Mouse (Mus musculus) midbrain, embryonic 13.5 days (tissue): ENCODE measurements around the gene Polr3c. TPM values are rescaled to one million over a fixed set of nuclear protein-coding genes. Genes with fewer than 3 reads are reported as not detected.
"Not testable (repeated sequence)": the region's sequence is repeated elsewhere in the genome, so short reads cannot be mapped to it uniquely, and the experiment has no call there.

Experiments used
- ATAC-seq: fragments of 200-750 bp; cut with Nextera tagmentation; 2 replicates; pipeline ENCODE4 v1.8.0; 2017; ENCODE audit warnings: mild to moderate bottlenecking, moderate TSS enrichment, moderate library complexity
- H3K27ac ChIP-seq: fragments of 300-500 bp; sonication (generic); 2 replicates; pipeline ENCODE4 v1.5.1; 2015; ENCODE audit warnings: inconsistent platforms, mild to moderate bottlenecking, moderate library complexity
- H3K27me3 ChIP-seq: fragments of 300-500 bp; sonication (generic); 2 replicates; pipeline ENCODE4 v1.6.1; 2015; ENCODE audit warnings: mild to moderate bottlenecking, inconsistent platforms
- H3K36me3 ChIP-seq: fragments of 300-500 bp; sonication (generic); 2 replicates; pipeline ENCODE4 v1.6.1; 2015; ENCODE audit warnings: mild to moderate bottlenecking, inconsistent platforms
- H3K4me1 ChIP-seq: fragments of 300-500 bp; sonication (generic); replicated peaks from 2 replicates; pipeline ENCODE4 v1.6.1; 2015; ENCODE audit warnings: inconsistent platforms
- H3K4me2 ChIP-seq: fragments of 300-500 bp; sonication (generic); replicated peaks from 2 replicates; pipeline ENCODE4 v1.6.1; 2015; ENCODE audit warnings: moderate library complexity, mild to moderate bottlenecking, inconsistent platforms
- H3K4me3 ChIP-seq: fragments of 300-500 bp; sonication (generic); replicated peaks from 2 replicates; pipeline ENCODE4 v1.5.1; 2015; ENCODE audit warnings: mild to moderate bottlenecking, inconsistent platforms
- H3K9ac ChIP-seq: fragments of 300-500 bp; sonication (generic); replicated peaks from 2 replicates; pipeline ENCODE4 v1.6.1; 2015; ENCODE audit warnings: mild to moderate bottlenecking, inconsistent platforms
- H3K9me3 ChIP-seq: fragments of 300-500 bp; sonication (generic); 2 replicates; pipeline ENCODE4 v1.6.1; 2016; ENCODE audit warnings: mild to moderate bottlenecking, inconsistent platforms
- WGBS: fragments of 180-500 bp; shearing (Covaris S2); methylation state at CpG from one replicate; pipeline ENCODE4 v1.1.7; 2015; 5-methylcytosine and 5-hydroxymethylcytosine counted together
- polyA plus RNA-seq: library from polyadenylated mRNA; unstranded; fragments of >200 nt; fragmentation: Nextera tagmentation; extraction: Ambion mirVana; gene quantifications from 2 replicates; pipeline ENCODE4 v1.2.1, GENCODE M21; 2015

Gene Polr3c
- polyA plus RNA-seq = 38.4 and 38.8 TPM in 2 replicates

- H3K27ac ChIP-seq = peak within 1 kb of the TSS; percentile 81
- no peaks in the 10 kb centered on the region for H3K9me3 ChIP-seq
- peaks cover 43% of the 10 kb centered on the region for H3K4me1 ChIP-seq
- H3K9ac ChIP-seq = peak within 1 kb of the TSS; percentile 86
- peaks cover 16% of the 10 kb centered on the region for H3K36me3 ChIP-seq
- H3K4me2 ChIP-seq = peak within 1 kb of the TSS; percentile 79
- WGBS = under 1% methylated on average over 51 of the region's 52 CpGs
- peak; percentile 99 for ATAC-seq
- H3K27me3 ChIP-seq = no peaks in the 10 kb centered on the region
- H3K4me3 ChIP-seq = peak within 1 kb of the TSS; percentile 94
These were observed at the start of gene Polr3c, which contains the start of gene Rnf115 for GRCm38 (mm10) chr3:96727343-96727827. Gene Polr3c (minus strand): TSS chr3:96727628. Gene Rnf115 (plus strand): TSS chr3:96727664.

GRCm38 (mm10) chr3:96777120-96777519, 49.7 kb upstream of the Polr3c start:
- no peak overlapping the region for H3K27ac ChIP-seq
- H3K9me3 ChIP-seq = no peaks in the 10 kb centered on the region
- no peak overlapping the region for H3K9ac ChIP-seq
- H3K4me2 ChIP-seq = no peak overlapping the region
- H3K4me3 ChIP-seq = no peak overlapping the region
- H3K36me3 ChIP-seq = peaks cover 13% of the 10 kb centered on the region; the same call in 1 of the 2 replicates
- H3K27me3 ChIP-seq = no peaks in the 10 kb centered on the region
- no peak for ATAC-seq
- 86% methylated on average over 3 of the region's 3 CpGs for WGBS
- no peaks in the 10 kb centered on the region for H3K4me1 ChIP-seq

GRCm38 (mm10) chr3:96772949-96773348, 45.5 kb upstream of the Polr3c start:
- H3K27ac ChIP-seq = no peak overlapping the region
- H3K4me3 ChIP-seq = no peak overlapping the region
- H3K4me1 ChIP-seq = no peaks in the 10 kb centered on the region
- no peaks in the 10 kb centered on the region for H3K27me3 ChIP-seq
- no peak overlapping the region for H3K9ac ChIP-seq
- H3K4me2 ChIP-seq = no peak overlapping the region
- 62% methylated on average over 1 of the region's 1 CpGs for WGBS
- H3K9me3 ChIP-seq = no peaks in the 10 kb centered on the region
- ATAC-seq = no peak
- H3K36me3 ChIP-seq = peaks cover 10% of the 10 kb centered on the region; the same call in 1 of the 2 replicates

GRCm38 (mm10) chr3:96769971-96770370, 42.5 kb upstream of the Polr3c start:
- no peak overlapping the region for H3K4me3 ChIP-seq
- H3K27ac ChIP-seq = no peak overlapping the region
- H3K9ac ChIP-seq = no peak overlapping the region
- no peaks in the 10 kb centered on the region for H3K27me3 ChIP-seq
- H3K4me2 ChIP-seq = no peak overlapping the region
- H3K4me1 ChIP-seq = peaks cover 7% of the 10 kb centered on the region
- no peaks in the 10 kb centered on the region for H3K9me3 ChIP-seq
- ATAC-seq = no peak
- H3K36me3 ChIP-seq = no peaks in the 10 kb centered on the region
- WGBS = 93% methylated on average over 5 of the region's 5 CpGs

- Histone ChIP-seq H3K9ac (no peak overlapping the region), H3K4me2 (no peak overlapping the region), H3K36me3 (0 out of 2 replicates have a peak, but pooled peaks cover 6% of the 10 kb centered on the region), H3K27me3 (no peaks in the 10 kb centered on the region), H3K4me3 (no peak overlapping the region), H3K4me1 (peaks cover 7% of the 10 kb centered on the region), H3K27ac (no peak overlapping the region), H3K9me3 (no peaks in the 10 kb centered on the region)
- WGBS = 92% methylated on average over 1 of the region's 1 CpGs
- no peak for ATAC-seq
These were observed 37.1 kb upstream of the Polr3c start for GRCm38 (mm10) chr3:96764528-96764927.

GRCm38 (mm10) chr3:96759695-96760094, 32.3 kb upstream of the Polr3c start:
- ATAC-seq = no peak
- 96% methylated on average over 4 of the region's 4 CpGs for WGBS
- Histone ChIP-seq H3K9me3 (no peaks in the 10 kb centered on the region), H3K27me3 (no peaks in the 10 kb centered on the region), H3K4me3 (no peak overlapping the region), H3K36me3 (0 out of 2 replicates have a peak, but pooled peaks cover 6% of the 10 kb centered on the region), H3K4me2 (no peak overlapping the region), H3K4me1 (no peaks in the 10 kb centered on the region), H3K27ac (no peak overlapping the region), H3K9ac (no peak overlapping the region)

GRCm38 (mm10) chr3:96757691-96758090, 30.3 kb upstream of the Polr3c start:
- Histone ChIP-seq H3K4me2 (no peak overlapping the region), H3K27ac (no peak overlapping the region), H3K9ac (no peak overlapping the region), H3K4me3 (no peak overlapping the region), H3K4me1 (no peaks in the 10 kb centered on the region), H3K9me3 (no peaks in the 10 kb centered on the region), H3K36me3 (no peaks in the 10 kb centered on the region), H3K27me3 (no peaks in the 10 kb centered on the region)
- 62% methylated on average over 7 of the region's 7 CpGs for WGBS
- ATAC-seq = no peak

GRCm38 (mm10) chr3:96755935-96756334, 28.5 kb upstream of the Polr3c start:
- Histone ChIP-seq H3K4me3 (no peak overlapping the region), H3K9me3 (no peaks in the 10 kb centered on the region), H3K4me1 (no peaks in the 10 kb centered on the region), H3K27ac (no peak overlapping the region), H3K4me2 (no peak overlapping the region), H3K9ac (no peak overlapping the region), H3K36me3 (no peaks in the 10 kb centered on the region), H3K27me3 (no peaks in the 10 kb centered on the region)
- ATAC-seq = no peak
- 94% methylated on average over 1 of the region's 1 CpGs for WGBS

- H3K9me3 ChIP-seq = no peaks in the 10 kb centered on the region
- no peak overlapping the region for H3K27ac ChIP-seq
- no peaks in the 10 kb centered on the region for H3K4me1 ChIP-seq
- no peak overlapping the region for H3K4me2 ChIP-seq
- no peak for ATAC-seq
- no peaks in the 10 kb centered on the region for H3K27me3 ChIP-seq
- 85% methylated on average over 1 of the region's 1 CpGs for whole genome bisulfite sequencing
- H3K9ac ChIP-seq = no peak overlapping the region
- H3K4me3 ChIP-seq = no peak overlapping the region
- H3K36me3 ChIP-seq = no peaks in the 10 kb centered on the region
These were observed 19.4 kb upstream of the Polr3c start for GRCm38 (mm10) chr3:96746829-96747228.

GRCm38 (mm10) chr3:96744348-96744747, 16.9 kb upstream of the Polr3c start:
- no peak overlapping the region for H3K27ac ChIP-seq
- ATAC-seq = no peak

GRCm38 (mm10) chr3:96740279-96740678, 12.9 kb upstream of the Polr3c start:
- H3K9ac ChIP-seq, H3K27ac ChIP-seq, ATAC-seq, H3K36me3 ChIP-seq, H3K4me2 ChIP-seq, H3K4me1 ChIP-seq, H3K27me3 ChIP-seq, H3K4me3 ChIP-seq, H3K9me3 ChIP-seq: not testable (repeated sequence)

More at GRCm38 (mm10) chr3:96744348-96744747, 16.9 kb upstream of the Polr3c start:
- no peaks in the 10 kb centered on the region for H3K36me3 ChIP-seq
- no peaks in the 10 kb centered on the region for H3K9me3 ChIP-seq
- WGBS = 99% methylated on average over 3 of the region's 3 CpGs
- H3K9ac ChIP-seq = no peak overlapping the region
- H3K4me1 ChIP-seq = no peaks in the 10 kb centered on the region
- no peak overlapping the region for H3K4me2 ChIP-seq
- no peaks in the 10 kb centered on the region for H3K27me3 ChIP-seq
- no peak overlapping the region for H3K4me3 ChIP-seq

GRCm38 (mm10) chr3:96737995-96738394, 10.6 kb upstream of the Polr3c start:
- H3K4me2 ChIP-seq = no peak overlapping the region
- H3K36me3 ChIP-seq = no peaks in the 10 kb centered on the region
- H3K27me3 ChIP-seq = no peaks in the 10 kb centered on the region
- 0 out of 2 replicates have a peak, but pooled peaks cover 4% of the 10 kb centered on the region for H3K4me1 ChIP-seq
- H3K27ac ChIP-seq = no peak overlapping the region
- 91% methylated on average over 1 of the region's 1 CpGs for WGBS
- H3K9me3 ChIP-seq = no peaks in the 10 kb centered on the region
- no peak overlapping the region for H3K4me3 ChIP-seq
- H3K9ac ChIP-seq = no peak overlapping the region
- no peak for ATAC-seq
